Comparison of ENCODE assay signal across 13 mouse cellular contexts in genomic region chr5:123017504-123017903, GRCm38 (mm10). TPM values are rescaled to one million over a fixed set of nuclear protein-coding genes. Genes with fewer than 3 reads are reported as not detected.
DNase-seq lines count a peak whose midpoint lies in the region; ATAC-seq lines count a peak whose summit lies in the region.
"Had no signal": no experiment of that assay in that cellular context is flagged by ENCODE, and none has a peak within 500 bp of the region (broad histone marks: within the 10 kb centered on the region; RNA-seq: fewer than 3 reads in every experiment).

No protein-coding gene starts in this region.

- peak; percentile 95 for DNase-seq in heart, adult 11 months
- DNase-seq in heart, postnatal 4 days: no peak
- DNase-seq in liver, embryonic 13.5 days: no peak
- DNase-seq in naive thymus-derived CD4-positive, alpha-beta T cell, adult 2 months (ENCODE audit: low read depth): peak; percentile 48
- DNase-seq in gastrocnemius, postnatal 4 days (ENCODE audit: low spot score in 2 of 2): no peak
- DNase-seq in ovary, postnatal 36 days (ENCODE audit: low spot score): no peak
- DNase-seq: B cell, adult 2 months; forebrain, postnatal 0 days had no signal

- H3K27me3 ChIP-seq in megakaryocyte, embryonic 14.5 days (replicated peaks): no peaks in the 10 kb centered on the region
- no peaks in the 10 kb centered on the region for H3K27me3 ChIP-seq in liver, embryonic 13.5 days
- H3K27me3 ChIP-seq: embryonic facial prominence, embryonic 12.5 days; hindbrain, embryonic 15.5 days had no signal

- peak overlapping the region; percentile 98 for H3K4me3 ChIP-seq in megakaryocyte, embryonic 14.5 days (replicated peaks)
- no peak overlapping the region for H3K4me3 ChIP-seq in liver, embryonic 13.5 days (replicated peaks)
- H3K4me3 ChIP-seq: embryonic facial prominence, embryonic 12.5 days; hindbrain, embryonic 15.5 days had no signal

- H3K9ac ChIP-seq in liver, embryonic 13.5 days: no peak overlapping the region; the same call in 1 of the 2 replicates
- H3K9ac ChIP-seq: embryonic facial prominence, embryonic 12.5 days; forebrain, postnatal 0 days; hindbrain, embryonic 15.5 days had no signal

- H3K9me3 ChIP-seq in megakaryocyte, embryonic 14.5 days: no peaks in the 10 kb centered on the region
- H3K9me3 ChIP-seq in liver, embryonic 13.5 days (replicated peaks): no peaks in the 10 kb centered on the region
- H3K9me3 ChIP-seq: embryonic facial prominence, embryonic 12.5 days; hindbrain, embryonic 15.5 days had no signal

- peaks cover 32% of the 10 kb centered on the region for H3K36me3 ChIP-seq in megakaryocyte, embryonic 14.5 days (replicated peaks; ENCODE audit: low read length)
- no peaks in the 10 kb centered on the region for H3K36me3 ChIP-seq in liver, embryonic 13.5 days
- H3K36me3 ChIP-seq: embryonic facial prominence, embryonic 12.5 days; hindbrain, embryonic 15.5 days had no signal

- peaks cover 83% of the 10 kb centered on the region for H3K4me1 ChIP-seq in megakaryocyte, embryonic 14.5 days
- peaks cover 68% of the 10 kb centered on the region for H3K4me1 ChIP-seq in liver, embryonic 13.5 days (replicated peaks)

- ATAC-seq in megakaryocyte, adult 5-6 weeks (ENCODE audit: poor library complexity, severe bottlenecking): no peak
- ATAC-seq in liver, embryonic 13.5 days (ENCODE audit: low read depth): no peak
- ATAC-seq: forebrain, postnatal 0 days had no signal

- H3K27ac ChIP-seq in liver, embryonic 13.5 days: peak overlapping the region; percentile 32; the same call in 1 of the 2 replicates
- H3K27ac ChIP-seq: embryonic facial prominence, embryonic 12.5 days; hindbrain, embryonic 15.5 days had no signal

- 42% methylated on average over 4 of the region's 4 CpGs for WGBS in liver, embryonic 13.5 days (ENCODE audit: insufficient replicate concordance)

- H3K4me2 ChIP-seq in liver, embryonic 13.5 days: peak overlapping the region; percentile 99
- H3K4me2 ChIP-seq: embryonic facial prominence, embryonic 12.5 days had no signal

RNA-seq across cellular contexts. Expression of gene Orai1, which starts 2.6 kb away (rescaled TPM):
- 10 to 100 TPM; 19.2 to 19.8 TPM for total RNA-seq in heart, postnatal 4 days (2021)
- 111 and 131 TPM in 2 replicates for polyA plus RNA-seq in megakaryocyte, embryonic 14.5 days (2012; ENCODE audit: insufficient read depth, low replicate concordance)
- 80.5 and 87.4 TPM in 2 replicates for total RNA-seq in megakaryocyte, adult 5-6 weeks (2015)
- total RNA-seq in megakaryocyte, adult 5-6 weeks (2017): 21.0 and 21.8 TPM in 2 replicates
- 6.6 and 8.2 TPM in 2 replicates for polyA plus RNA-seq in liver, embryonic 13.5 days (2015; fragmentation: Nextera tagmentation; extraction: Ambion mirVana)
- total RNA-seq in gastrocnemius, postnatal 4 days (2021): 10 to 100 TPM; 46.2 to 53.8 TPM

RNA-seq across cellular contexts. Expression of gene Kdm2b, which starts 27.9 kb away (rescaled TPM):
- total RNA-seq in heart, postnatal 4 days (2021): 10 to 100 TPM; 27.7 to 29.5 TPM
- 19.1 and 24.4 TPM in 2 replicates for polyA plus RNA-seq in megakaryocyte, embryonic 14.5 days (2012; ENCODE audit: insufficient read depth, low replicate concordance)
- 29.1 and 38.3 TPM in 2 replicates for total RNA-seq in megakaryocyte, adult 5-6 weeks (2015)
- total RNA-seq in megakaryocyte, adult 5-6 weeks (2017): 31.6 and 38.6 TPM in 2 replicates
- 21.3 and 23.6 TPM in 2 replicates for polyA plus RNA-seq in liver, embryonic 13.5 days (2015; fragmentation: Nextera tagmentation; extraction: Ambion mirVana)
- total RNA-seq in gastrocnemius, postnatal 4 days (2021): 10 to 100 TPM; 26.0 to 31.7 TPM

RNA-seq across cellular contexts. Expression of gene Morn3, which starts 29.3 kb away (rescaled TPM):
- total RNA-seq in heart, postnatal 4 days (2021): not detected
- not detected in 2 replicates for polyA plus RNA-seq in megakaryocyte, embryonic 14.5 days (2012; ENCODE audit: insufficient read depth, low replicate concordance)
- not detected in 2 replicates for total RNA-seq in megakaryocyte, adult 5-6 weeks (2015)
- not detected in 2 replicates for total RNA-seq in megakaryocyte, adult 5-6 weeks (2017)
- polyA plus RNA-seq in liver, embryonic 13.5 days (2015; fragmentation: Nextera tagmentation; extraction: Ambion mirVana): not detected in 2 replicates
- not detected for total RNA-seq in gastrocnemius, postnatal 4 days (2021)
- total RNA-seq: forebrain, postnatal 0 days; left cerebral cortex, postnatal 36 days had no signal
- polyA plus RNA-seq: embryonic facial prominence, embryonic 12.5 days had no signal

RNA-seq across cellular contexts. Expression of gene Tmem120b, which starts 50.7 kb away (rescaled TPM):
- 10 to 100 TPM; 12.1 to 12.7 TPM for total RNA-seq in heart, postnatal 4 days (2021)
- polyA plus RNA-seq in megakaryocyte, embryonic 14.5 days (2012; ENCODE audit: insufficient read depth, low replicate concordance): 5.3 and 6.9 TPM in 2 replicates
- 0.87 and 2.5 TPM in 2 replicates for total RNA-seq in megakaryocyte, adult 5-6 weeks (2015)
- 0.29 and 1.3 TPM in 2 replicates for total RNA-seq in megakaryocyte, adult 5-6 weeks (2017)
- 23.0 and 24.2 TPM in 2 replicates for polyA plus RNA-seq in liver, embryonic 13.5 days (2015; fragmentation: Nextera tagmentation; extraction: Ambion mirVana)
- total RNA-seq in gastrocnemius, postnatal 4 days (2021): 10 to 100 TPM; 24.0 to 25.9 TPM

Comparison
In these comparisons a context has a peak if more than half of its experiments do, and no peak if none do; other contexts are left out.
1. DNase-seq: peak in heart, adult 11 months (single experiment) and naive thymus-derived CD4-positive, alpha-beta T cell, adult 2 months (single experiment); none in heart, postnatal 4 days (single experiment), liver, embryonic 13.5 days (single experiment), gastrocnemius, postnatal 4 days (0 of 2) and ovary, postnatal 36 days (single experiment).